Mouse (Mus musculus) MEL (cell line): ENCODE measurements around the gene Tsga10ip.

ENCODE experiments used
- CTCF ChIP-seq, 3 experiments: IDR thresholded peaks in 2 of 3; conservative IDR thresholded peaks in 1 of 3; 2 replicates each; pipeline ENCODE4 v1.5.1; 2011 to 2012; ENCODE audit warnings: low read length in 3 of 3, low read depth in 2 of 3, mild to moderate bottlenecking in 2 of 3, improper control_type of control experiment in 1 of 3, inconsistent platforms in 1 of 3, mixed read lengths in 1 of 3, moderate library complexity in 1 of 3; ENCODE audit not compliant: control insufficient read depth in 1 of 3, insufficient read depth in 1 of 3, poor library complexity in 1 of 3, severe bottlenecking in 1 of 3
- KAT2A ChIP-seq: conservative IDR thresholded peaks from 2 replicates; pipeline ENCODE4 v1.6.1; 2012; ENCODE audit warnings: low read depth, low read length, improper control_type of control experiment, inconsistent platforms
- POLR2A ChIP-seq, 2 experiments: IDR thresholded peaks; 2 replicates each; pipeline ENCODE4 v1.6.1; 2011 to 2012; ENCODE audit warnings: low read length in 2 of 2, mild to moderate bottlenecking in 2 of 2, control low read depth in 1 of 2, improper control_type of control experiment in 1 of 2, low read depth in 1 of 2, moderate library complexity in 1 of 2; ENCODE audit not compliant: control insufficient read depth in 1 of 2, insufficient read depth in 1 of 2, poor library complexity in 1 of 2
- TBP ChIP-seq: IDR thresholded peaks from 2 replicates; pipeline ENCODE4 v1.8.0; 2011; ENCODE audit warnings: low read depth, low read length, improper control_type of control experiment

DNA sequence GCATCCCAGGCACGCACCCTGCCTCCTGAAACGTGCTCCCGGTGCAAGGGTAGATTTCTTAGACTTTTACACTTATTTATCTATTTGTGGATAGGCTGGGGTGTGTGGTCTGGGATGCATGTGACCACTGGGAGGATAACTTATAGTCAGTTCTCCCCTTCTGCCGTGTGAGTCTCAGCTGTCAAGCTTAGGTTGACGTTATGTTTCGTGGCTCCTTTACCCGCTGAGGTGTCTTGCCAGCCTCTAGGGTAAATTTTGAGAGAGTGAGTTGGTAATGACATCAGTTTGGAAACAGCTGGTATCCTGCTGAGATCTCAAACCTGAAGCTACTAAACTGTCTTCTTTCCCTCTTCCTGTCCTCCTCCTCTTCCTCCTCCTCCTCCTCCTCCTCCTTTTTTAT is 3.6 kb upstream of the Tsga10ip start:
- no peak for TF ChIP-seq CTCF (IDR thresholded peaks at IDR 0.05 in 2 of 3, conservative IDR thresholded peaks at IDR 0.05 in 1 of 3; ENCODE audit: control insufficient read depth in 1 of 3, insufficient read depth in 1 of 3, low read depth in 2 of 3, low read length in 3 of 3, poor library complexity in 1 of 3, severe bottlenecking in 1 of 3)
- TF ChIP-seq POLR2A (IDR thresholded peaks at IDR 0.05; ENCODE audit: control insufficient read depth in 1 of 2, insufficient read depth in 1 of 2, low read depth in 1 of 2, low read length in 2 of 2, poor library complexity in 1 of 2) = no peak
- TF ChIP-seq KAT2A = no peak
- TF ChIP-seq TBP = no peak
